Mouse (Mus musculus): ENCODE measurements around the gene Fam243. TPM values are rescaled to one million over a fixed set of nuclear protein-coding genes. Genes with fewer than 3 reads are reported as not detected.

Fam243 gene
- polyA plus RNA-seq (2014; fragmentation: Illumina TruSeq; extraction: RNeasy Lipid Tissue Mini Kit (QIAGEN cat#74804); ENCODE audit: insufficient read depth, low read depth, low replicate concordance): not detected

GRCm38 (mm10) chr16:92321341-92321740 lies at the start of gene Fam243:
Gene Fam243, minus strand, starts transcription at chr16:92321441.

GRCm38 (mm10) chr16:92359229-92359628 lies 38.0 kb upstream of the Fam243 start, which contains the start of gene Kcne1:
Gene Kcne1, minus strand, starts transcription at chr16:92359468.

DNA sequence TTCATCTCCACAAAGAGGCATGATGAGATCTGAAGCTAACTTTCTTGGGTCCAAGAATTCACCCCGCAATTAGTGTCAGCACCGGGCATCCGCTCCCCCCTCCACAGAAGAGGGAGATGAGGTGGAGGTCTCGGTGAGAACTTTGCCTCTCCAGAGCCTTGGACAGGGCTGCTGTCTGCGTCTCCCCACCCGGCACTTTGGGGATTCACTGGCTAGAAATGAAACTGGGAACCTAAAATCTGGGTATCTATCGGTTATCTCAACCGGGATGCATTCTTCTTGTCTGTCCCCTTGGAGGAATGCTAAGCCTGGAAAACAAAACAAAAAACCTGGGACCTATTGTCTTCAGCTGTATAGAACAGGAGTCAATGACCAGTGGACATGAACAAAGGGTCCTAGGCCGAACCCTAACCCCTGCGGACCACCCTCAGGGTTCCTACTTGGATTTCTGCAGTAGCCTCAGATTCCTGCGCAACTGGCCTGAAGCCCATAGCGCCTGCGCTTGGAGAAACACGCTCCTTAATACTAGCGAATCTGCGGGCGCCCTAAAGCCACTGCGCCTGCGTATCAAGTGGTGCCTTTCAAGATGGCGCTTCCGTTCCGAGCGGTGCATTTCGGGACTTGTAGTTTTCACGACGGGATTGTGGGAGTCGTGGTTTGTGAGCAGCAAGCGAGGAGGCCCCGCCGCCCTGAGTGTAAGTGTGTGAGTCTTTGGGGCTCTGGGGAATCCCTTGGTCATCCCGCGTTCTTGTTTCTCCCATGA lies 20.4 kb downstream of the Fam243 start, which contains the start of gene Smim11:
Smim11 (plus strand) TSS at position 638 of the 763 bp plus-strand sequence.

GRCm38 (mm10) chr16:92292101-92292500 lies 29.1 kb downstream of the Fam243 start, which contains the start of gene Kcne2:
Gene Kcne2, plus strand, starts transcription at chr16:92292389.

Other genes with a start within 250 kb of the Fam243 start
- 27.3 TPM for gene Kcne2, start 29.1 kb downstream of the Fam243 start, polyA plus RNA-seq (2014; fragmentation: Illumina TruSeq; extraction: RNeasy Lipid Tissue Mini Kit (QIAGEN cat#74804); ENCODE audit: insufficient read depth, low read depth, low replicate concordance)
- 148 TPM for gene Smim11, start 20.2 kb downstream of the Fam243 start, polyA plus RNA-seq (2014; fragmentation: Illumina TruSeq; extraction: RNeasy Lipid Tissue Mini Kit (QIAGEN cat#74804); ENCODE audit: insufficient read depth, low read depth, low replicate concordance)
- not detected for gene Kcne1, start 38.0 kb upstream of the Fam243 start, polyA plus RNA-seq (2014; fragmentation: Illumina TruSeq; extraction: RNeasy Lipid Tissue Mini Kit (QIAGEN cat#74804); ENCODE audit: insufficient read depth, low read depth, low replicate concordance)
- gene Rcan1, start 149.4 kb upstream of the Fam243 start, polyA plus RNA-seq (2014; fragmentation: Illumina TruSeq; extraction: RNeasy Lipid Tissue Mini Kit (QIAGEN cat#74804); ENCODE audit: insufficient read depth, low read depth, low replicate concordance): 24.8 TPM
- 11.8 TPM for gene Clic6, start 164.3 kb upstream of the Fam243 start, polyA plus RNA-seq (2014; fragmentation: Illumina TruSeq; extraction: RNeasy Lipid Tissue Mini Kit (QIAGEN cat#74804); ENCODE audit: insufficient read depth, low read depth, low replicate concordance)

Data from lung, adult 10 weeks (tissue).